Mouse (Mus musculus): ENCODE results near the gene Chp2. TPM values are rescaled to one million over a fixed set of nuclear protein-coding genes. Genes with fewer than 3 reads are reported as not detected.

The Chp2 gene
- 0.23 and 1.00 TPM in 2 replicates for polyA plus RNA-seq (2014; fragmentation: Nextera tagmentation; extraction: Ambion mirVana)

GRCm38 (mm10) chr7:122219315-122219801, at the start of gene Chp2:
Gene Chp2 (plus strand): TSS chr7:122219496.
- Histone ChIP-seq H3K4me2 (ENCODE audit: low read length) (peak within 1 kb of the TSS; percentile 64), H3K27me3 (ENCODE audit: control insufficient read depth, insufficient read depth, low read length) (0 out of 2 replicates have a peak, but pooled peaks cover 4% of the 10 kb centered on the region), H3K4me1 (ENCODE audit: control insufficient read depth in 2 of 2, insufficient read depth in 2 of 2, low read length in 2 of 2) (peaks cover 0 to 5% of the 10 kb centered on the region in 2 experiments; a peak in 1 of 4 replicates), H3K4me3 (ENCODE audit: control insufficient read depth in 1 of 2, insufficient read depth in 1 of 2, low read depth in 1 of 2, low read length in 2 of 2) (peak within 1 kb of the TSS; percentile 24 to 32), H3K9ac (ENCODE audit: low read length) (peak within 1 kb of the TSS; percentile 38; the same call in 1 of the 2 replicates), H3K36me3 (ENCODE audit: control insufficient read depth, insufficient read depth, low read length) (no peaks in the 10 kb centered on the region), H3K27ac (replicated peaks in 1 of 2; ENCODE audit: control insufficient read depth in 1 of 2, insufficient read depth in 1 of 2, low read depth in 2 of 2, low read length in 2 of 2) (no peak within 1 kb of the TSS), H3K9me3 (ENCODE audit: control insufficient read depth, low read length) (0 out of 2 replicates have a peak, but pooled peaks cover 3% of the 10 kb centered on the region)
- ATAC-seq (ENCODE audit: insufficient number of reproducible peaks, insufficient read depth, low FRiP score, low read depth), result peak; percentile 57; the same call in 1 of the 2 replicates
- 15% methylated on average over 20 of the region's 20 CpGs for WGBS

GRCm38 (mm10) chr7:122170705-122171104, 48.6 kb upstream of the Chp2 start:
- Histone ChIP-seq H3K9ac (ENCODE audit: low read length) (no peak overlapping the region), H3K27ac (replicated peaks in 1 of 2; ENCODE audit: control insufficient read depth in 1 of 2, insufficient read depth in 1 of 2, low read depth in 2 of 2, low read length in 2 of 2) (no peak overlapping the region; a peak in 1 of 4 replicates), H3K4me1 (ENCODE audit: control insufficient read depth in 2 of 2, insufficient read depth in 2 of 2, low read length in 2 of 2) (no peaks in the 10 kb centered on the region), H3K9me3 (ENCODE audit: control insufficient read depth, low read length) (no peaks in the 10 kb centered on the region), H3K27me3 (ENCODE audit: control insufficient read depth, insufficient read depth, low read length) (no peaks in the 10 kb centered on the region), H3K4me2 (ENCODE audit: low read length) (no peak overlapping the region), H3K36me3 (ENCODE audit: control insufficient read depth, insufficient read depth, low read length) (peaks cover 52% of the 10 kb centered on the region), H3K4me3 (ENCODE audit: control insufficient read depth in 1 of 2, insufficient read depth in 1 of 2, low read depth in 1 of 2, low read length in 2 of 2) (no peak overlapping the region)
- WGBS, result 76% methylated on average over 6 of the region's 6 CpGs
- ATAC-seq (ENCODE audit: insufficient number of reproducible peaks, insufficient read depth, low FRiP score, low read depth), result no peak

- Histone ChIP-seq H3K9me3 (ENCODE audit: control insufficient read depth, low read length) (no peaks in the 10 kb centered on the region), H3K9ac (ENCODE audit: low read length) (no peak overlapping the region), H3K27me3 (ENCODE audit: control insufficient read depth, insufficient read depth, low read length) (no peaks in the 10 kb centered on the region), H3K4me3 (ENCODE audit: control insufficient read depth in 1 of 2, insufficient read depth in 1 of 2, low read depth in 1 of 2, low read length in 2 of 2) (no peak overlapping the region), H3K4me2 (ENCODE audit: low read length) (no peak overlapping the region), H3K36me3 (ENCODE audit: control insufficient read depth, insufficient read depth, low read length) (peaks cover 43% of the 10 kb centered on the region), H3K27ac (replicated peaks in 1 of 2; ENCODE audit: control insufficient read depth in 1 of 2, insufficient read depth in 1 of 2, low read depth in 2 of 2, low read length in 2 of 2) (no peak overlapping the region), H3K4me1 (ENCODE audit: control insufficient read depth in 2 of 2, insufficient read depth in 2 of 2, low read length in 2 of 2) (no peaks in the 10 kb centered on the region)
- ATAC-seq (ENCODE audit: insufficient number of reproducible peaks, insufficient read depth, low FRiP score, low read depth), result no peak
- WGBS, result 74% methylated on average over 10 of the region's 10 CpGs
Measured at GRCm38 (mm10) chr7:122171613-122172012, 47.7 kb upstream of the Chp2 start.

- no peaks in the 10 kb centered on the region for H3K36me3 ChIP-seq (ENCODE audit: control insufficient read depth, insufficient read depth, low read length)
- ATAC-seq (ENCODE audit: insufficient number of reproducible peaks, insufficient read depth, low FRiP score, low read depth), result no peak
Measured at GRCm38 (mm10) chr7:122180720-122181119, 38.6 kb upstream of the Chp2 start.

GRCm38 (mm10) chr7:122184569-122184968, 34.7 kb upstream of the Chp2 start:
- ATAC-seq (ENCODE audit: insufficient number of reproducible peaks, insufficient read depth, low FRiP score, low read depth), result no peak
- H3K4me3 ChIP-seq (ENCODE audit: control insufficient read depth in 1 of 2, insufficient read depth in 1 of 2, low read depth in 1 of 2, low read length in 2 of 2), result no peak overlapping the region

More at GRCm38 (mm10) chr7:122180720-122181119, 38.6 kb upstream of the Chp2 start:
- H3K27me3 ChIP-seq (ENCODE audit: control insufficient read depth, insufficient read depth, low read length), result 0 out of 2 replicates have a peak, but pooled peaks cover 3% of the 10 kb centered on the region
- no peak overlapping the region for H3K4me3 ChIP-seq (ENCODE audit: control insufficient read depth in 1 of 2, insufficient read depth in 1 of 2, low read depth in 1 of 2, low read length in 2 of 2)
- H3K9me3 ChIP-seq (ENCODE audit: control insufficient read depth, low read length), result no peaks in the 10 kb centered on the region
- H3K9ac ChIP-seq (ENCODE audit: low read length), result no peak overlapping the region
- 81% methylated on average over 7 of the region's 7 CpGs for WGBS
- no peaks in the 10 kb centered on the region for H3K4me1 ChIP-seq (ENCODE audit: control insufficient read depth in 2 of 2, insufficient read depth in 2 of 2, low read length in 2 of 2)
- H3K27ac ChIP-seq (replicated peaks in 1 of 2; ENCODE audit: control insufficient read depth in 1 of 2, insufficient read depth in 1 of 2, low read depth in 2 of 2, low read length in 2 of 2), result no peak overlapping the region
- no peak overlapping the region for H3K4me2 ChIP-seq (ENCODE audit: low read length)

GRCm38 (mm10) chr7:122186043-122186442, 33.3 kb upstream of the Chp2 start, which contains the start of gene Ern2:
Gene Ern2 (minus strand): TSS chr7:122186207.
- 14% methylated on average over 17 of the region's 17 CpGs for WGBS
- no peak for ATAC-seq (ENCODE audit: insufficient number of reproducible peaks, insufficient read depth, low FRiP score, low read depth)
- H3K27me3 ChIP-seq (ENCODE audit: control insufficient read depth, insufficient read depth, low read length), result 0 out of 2 replicates have a peak, but pooled peaks cover 3% of the 10 kb centered on the region
- no peak within 1 kb of the TSS for H3K4me2 ChIP-seq (ENCODE audit: low read length)
- no peaks in the 10 kb centered on the region for H3K9me3 ChIP-seq (ENCODE audit: control insufficient read depth, low read length)
- H3K36me3 ChIP-seq (ENCODE audit: control insufficient read depth, insufficient read depth, low read length), result no peaks in the 10 kb centered on the region
- no peak within 1 kb of the TSS for H3K9ac ChIP-seq (ENCODE audit: low read length)
- no peak within 1 kb of the TSS for H3K27ac ChIP-seq (replicated peaks in 1 of 2; ENCODE audit: control insufficient read depth in 1 of 2, insufficient read depth in 1 of 2, low read depth in 2 of 2, low read length in 2 of 2)
- H3K4me3 ChIP-seq (ENCODE audit: control insufficient read depth in 1 of 2, insufficient read depth in 1 of 2, low read depth in 1 of 2, low read length in 2 of 2), result no peak within 1 kb of the TSS
- H3K4me1 ChIP-seq (ENCODE audit: control insufficient read depth in 2 of 2, insufficient read depth in 2 of 2, low read length in 2 of 2), result no peaks in the 10 kb centered on the region

More at GRCm38 (mm10) chr7:122184569-122184968, 34.7 kb upstream of the Chp2 start:
- 0 out of 2 replicates have a peak, but pooled peaks cover 3% of the 10 kb centered on the region for H3K27me3 ChIP-seq (ENCODE audit: control insufficient read depth, insufficient read depth, low read length)
- no peak overlapping the region for H3K4me2 ChIP-seq (ENCODE audit: low read length)
- no peak overlapping the region for H3K27ac ChIP-seq (replicated peaks in 1 of 2; ENCODE audit: control insufficient read depth in 1 of 2, insufficient read depth in 1 of 2, low read depth in 2 of 2, low read length in 2 of 2)
- no peaks in the 10 kb centered on the region for H3K36me3 ChIP-seq (ENCODE audit: control insufficient read depth, insufficient read depth, low read length)
- no peak overlapping the region for H3K9ac ChIP-seq (ENCODE audit: low read length)
- no peaks in the 10 kb centered on the region for H3K4me1 ChIP-seq (ENCODE audit: control insufficient read depth in 2 of 2, insufficient read depth in 2 of 2, low read length in 2 of 2)
- WGBS, result 53% methylated on average over 5 of the region's 5 CpGs
- no peaks in the 10 kb centered on the region for H3K9me3 ChIP-seq (ENCODE audit: control insufficient read depth, low read length)

GRCm38 (mm10) chr7:122189484-122189883, 29.8 kb upstream of the Chp2 start:
- Histone ChIP-seq H3K4me2 (ENCODE audit: low read length) (no peak overlapping the region), H3K36me3 (ENCODE audit: control insufficient read depth, insufficient read depth, low read length) (no peaks in the 10 kb centered on the region), H3K9me3 (ENCODE audit: control insufficient read depth, low read length) (0 out of 2 replicates have a peak, but pooled peaks cover 4% of the 10 kb centered on the region), H3K27ac (replicated peaks in 1 of 2; ENCODE audit: control insufficient read depth in 1 of 2, insufficient read depth in 1 of 2, low read depth in 2 of 2, low read length in 2 of 2) (no peak overlapping the region), H3K27me3 (ENCODE audit: control insufficient read depth, insufficient read depth, low read length) (0 out of 2 replicates have a peak, but pooled peaks cover 3% of the 10 kb centered on the region), H3K9ac (ENCODE audit: low read length) (no peak overlapping the region), H3K4me3 (ENCODE audit: control insufficient read depth in 1 of 2, insufficient read depth in 1 of 2, low read depth in 1 of 2, low read length in 2 of 2) (no peak overlapping the region), H3K4me1 (ENCODE audit: control insufficient read depth in 2 of 2, insufficient read depth in 2 of 2, low read length in 2 of 2) (no peaks in the 10 kb centered on the region)
- WGBS, result 37% methylated on average over 7 of the region's 7 CpGs
- no peak for ATAC-seq (ENCODE audit: insufficient number of reproducible peaks, insufficient read depth, low FRiP score, low read depth)
